Mouse (Mus musculus) kidney, postnatal 0 days (tissue): ENCODE data around the gene Zdhhc15. TPM values are rescaled to one million over a fixed set of nuclear protein-coding genes. Genes with fewer than 3 reads are reported as not detected.
"Not testable (repeated sequence)": the region's sequence is repeated elsewhere in the genome, so short reads cannot be mapped to it uniquely, and the experiment has no call there.

Source experiments
- ATAC-seq: fragments of 200-750 bp; cut with Nextera tagmentation; replicated peaks from 2 replicates; pipeline ENCODE4 v1.8.0; 2017; ENCODE audit warnings: low read depth, moderate number of reproducible peaks, moderate TSS enrichment, moderate library complexity; ENCODE audit not compliant: low FRiP score
- DNase-seq: peaks from one replicate; pipeline ENCODE4 v3.0.0-alpha.2; 2016; ENCODE audit warnings: low spot score
- H3K27ac ChIP-seq: fragments of 300-500 bp; sonication (generic); 2 replicates; pipeline ENCODE4 v1.5.1; 2014; ENCODE audit warnings: mild to moderate bottlenecking
- H3K27me3 ChIP-seq: fragments of 300-500 bp; sonication (generic); 2 replicates; pipeline ENCODE4 v1.6.1; 2014; ENCODE audit warnings: low read length, mixed read lengths; ENCODE audit not compliant: insufficient read depth
- H3K36me3 ChIP-seq: fragments of 300-500 bp; sonication (generic); 2 replicates; pipeline ENCODE4 v1.6.1; 2014; ENCODE audit warnings: low read length, mixed read lengths; ENCODE audit not compliant: insufficient read depth
- H3K4me1 ChIP-seq: fragments of 300-500 bp; sonication (generic); replicated peaks from 2 replicates; pipeline ENCODE4 v1.6.1; 2014; ENCODE audit warnings: antibody characterized with exemption, low read length, mixed read lengths; ENCODE audit not compliant: insufficient read depth
- H3K4me2 ChIP-seq: fragments of 300-500 bp; sonication (generic); 2 replicates; pipeline ENCODE4 v1.6.1; 2014; ENCODE audit warnings: mild to moderate bottlenecking, low read length, moderate library complexity, mixed read lengths
- H3K4me3 ChIP-seq: fragments of 300-500 bp; sonication (generic); replicated peaks from 2 replicates; pipeline ENCODE4 v1.5.1; 2014; ENCODE audit warnings: low read depth, low read length
- H3K9ac ChIP-seq: fragments of 300-500 bp; sonication (generic); 2 replicates; pipeline ENCODE4 v1.6.1; 2014; ENCODE audit warnings: low read depth, low read length
- H3K9me3 ChIP-seq: fragments of 300-500 bp; sonication (generic); replicated peaks from 2 replicates; pipeline ENCODE4 v1.6.1; 2016; ENCODE audit warnings: low read length, inconsistent platforms, mixed read lengths
- CTCF ChIP-seq: IDR thresholded peaks from 2 replicates; pipeline ENCODE4 v1.5.1; 2016; ENCODE audit warnings: antibody characterized with exemption, low read depth, mild to moderate bottlenecking, moderate library complexity
- WGBS: fragments of 180-500 bp; shearing (Covaris S2); extraction: QIAGEN DNeasy Blood & Tissue Kit; methylation state at CpG from one replicate; pipeline ENCODE4 v1.1.7; 2014; 5-methylcytosine and 5-hydroxymethylcytosine counted together
- polyA plus RNA-seq: library from polyadenylated mRNA; unstranded; fragments of >200 nt; fragmentation: Nextera tagmentation; extraction: Ambion mirVana; gene quantifications from 2 replicates; pipeline ENCODE4 v1.2.1, GENCODE M21; 2015

The Zdhhc15 gene
- 6.2 and 6.5 TPM in 2 replicates for polyA plus RNA-seq

DNA sequence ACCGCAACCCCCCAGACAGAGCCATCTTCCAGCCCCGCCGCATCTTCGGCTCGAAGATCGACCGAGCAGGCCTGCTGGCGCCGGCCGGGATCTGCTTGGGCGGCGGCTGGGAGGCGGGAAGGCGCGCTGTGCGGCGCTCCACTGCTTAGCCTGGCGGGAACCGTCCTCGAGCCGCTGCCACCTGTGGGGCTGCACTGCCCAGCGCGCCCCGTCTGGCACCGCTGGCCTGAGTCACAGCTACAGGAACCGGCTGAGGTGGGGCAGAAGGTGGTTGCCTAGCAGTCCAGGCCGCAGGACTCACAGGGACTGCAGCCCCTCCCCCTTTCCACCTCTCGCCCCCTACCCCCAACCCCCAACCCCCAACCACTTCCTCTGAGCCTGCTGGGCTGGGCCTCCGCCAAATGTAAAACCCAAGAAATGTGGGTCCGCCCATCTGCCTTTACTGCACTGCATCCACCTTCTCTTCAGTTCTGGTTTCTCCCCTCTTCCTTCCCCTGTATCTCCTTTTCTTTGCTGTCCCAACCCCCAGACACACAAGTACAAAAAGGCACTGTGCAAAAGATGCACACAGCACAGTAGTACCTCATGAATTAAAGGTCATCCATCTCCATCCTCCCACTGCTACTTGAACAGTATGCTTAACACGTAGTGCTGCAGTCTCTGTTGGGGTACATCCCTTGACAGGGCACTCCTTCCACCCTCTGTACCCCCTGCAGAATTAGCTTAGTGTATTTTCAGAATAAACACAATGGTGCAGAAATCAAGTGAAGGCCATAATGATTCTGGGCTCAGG is at the start of gene Zdhhc15:
Zdhhc15 (minus strand) TSS at position 308 of the 793 bp plus-strand sequence.
- Histone ChIP-seq H3K4me1 (no peaks in the 10 kb centered on the region), H3K27ac (0 out of 2 replicates have a peak within 1 kb of the TSS, but pooled peaks have one; percentile 8), H3K9ac (peak within 1 kb of the TSS; percentile 62), H3K4me3 (peak within 1 kb of the TSS; percentile 52), H3K36me3 (no peaks in the 10 kb centered on the region), H3K4me2 (peak within 1 kb of the TSS; percentile 64), H3K27me3 (no peaks in the 10 kb centered on the region), H3K9me3 (no peaks in the 10 kb centered on the region)
- DNase-seq, result peak; percentile 72
- no peak for TF ChIP-seq CTCF
- ATAC-seq, result peak; percentile 95
- 20% methylated on average over 31 of the region's 31 CpGs for WGBS

DNA sequence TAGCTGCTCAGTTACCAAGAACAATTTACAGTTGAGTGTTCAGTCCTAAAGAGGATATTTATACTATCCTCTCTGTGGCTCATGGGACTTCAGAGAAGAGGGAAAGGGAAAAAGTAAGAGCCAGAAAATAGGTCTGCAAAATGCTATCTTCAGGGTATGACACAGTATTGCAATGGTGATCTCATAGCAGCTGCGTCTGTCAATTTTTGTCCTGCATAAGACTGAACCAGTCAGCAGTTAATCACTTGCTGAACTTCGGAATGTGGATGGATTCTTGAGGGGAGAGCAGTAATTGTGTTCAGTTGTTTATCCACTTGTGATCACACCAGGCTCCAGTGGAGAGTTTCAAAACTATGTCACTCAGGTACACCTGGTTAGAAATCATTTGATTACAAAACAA is 37.1 kb upstream of the Zdhhc15 start:
- Histone ChIP-seq H3K9ac (no peak overlapping the region), H3K36me3 (no peaks in the 10 kb centered on the region), H3K27ac (no peak overlapping the region), H3K9me3 (no peaks in the 10 kb centered on the region), H3K4me2 (no peak overlapping the region), H3K4me1 (no peaks in the 10 kb centered on the region), H3K27me3 (no peaks in the 10 kb centered on the region), H3K4me3 (no peak overlapping the region)
- 78% methylated on average over 2 of the region's 2 CpGs for WGBS
- DNase-seq (no peak), ATAC-seq (no peak)
- no peak for TF ChIP-seq CTCF

DNA sequence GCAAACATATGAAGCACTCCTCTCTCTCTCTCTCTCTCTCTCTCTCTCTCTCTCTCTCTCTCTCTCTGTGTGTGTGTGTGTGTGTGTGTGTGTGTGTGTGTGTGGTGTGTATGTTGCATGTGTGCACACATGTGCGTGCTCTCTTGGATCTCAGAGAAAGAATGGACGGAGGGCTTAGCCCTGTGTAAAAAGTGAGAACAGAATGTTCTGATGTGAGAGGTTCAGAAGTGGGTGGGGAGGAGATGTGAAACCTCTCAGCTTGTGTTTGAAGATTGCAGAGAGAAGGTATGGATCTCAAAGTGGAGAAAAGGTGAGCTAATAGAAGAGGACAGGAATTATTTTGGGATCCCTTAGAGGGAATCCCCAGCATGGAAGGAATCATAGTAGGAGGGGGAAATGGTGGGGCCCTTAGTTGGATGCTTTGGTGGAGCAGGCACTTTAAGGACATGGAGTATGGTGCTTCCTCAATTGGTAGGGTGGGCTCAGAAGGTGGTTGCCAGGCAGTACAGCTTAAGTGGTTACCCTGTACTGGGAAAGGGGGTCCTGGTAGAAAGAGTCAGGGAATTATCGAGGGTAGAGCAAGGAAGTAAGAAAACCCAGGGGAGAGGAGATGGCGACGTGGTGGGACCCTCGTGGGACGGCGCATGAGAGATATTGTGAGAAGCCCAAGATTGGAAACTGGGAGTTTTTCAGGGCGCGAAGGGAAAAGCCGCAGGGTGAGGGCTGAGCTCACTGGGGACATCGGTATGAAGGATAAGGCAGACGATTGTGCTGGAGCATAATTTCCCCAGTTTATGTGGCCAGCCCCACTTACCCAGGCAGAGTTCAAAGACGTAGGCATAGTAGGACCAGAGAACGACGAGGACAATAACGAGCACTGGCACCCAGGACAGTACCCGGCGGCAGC is 761 bp downstream of the Zdhhc15 start:
- WGBS, result 30% methylated on average over 17 of the region's 19 CpGs
- no peaks in the 10 kb centered on the region for H3K4me1 ChIP-seq
- no peaks in the 10 kb centered on the region for H3K27me3 ChIP-seq
- no peaks in the 10 kb centered on the region for H3K9me3 ChIP-seq
- DNase-seq (no peak), ATAC-seq (0 out of 2 replicates have a peak, but pooled peaks have one; percentile 8)
- 0 out of 2 replicates have a peak overlapping the region, but pooled peaks have one; percentile 8 for H3K27ac ChIP-seq
- TF ChIP-seq CTCF, result no peak
- peak overlapping the region; percentile 62 for H3K9ac ChIP-seq
- no peaks in the 10 kb centered on the region for H3K36me3 ChIP-seq
- peak overlapping the region; percentile 52 for H3K4me3 ChIP-seq
- H3K4me2 ChIP-seq, result peak overlapping the region; percentile 64

DNA sequence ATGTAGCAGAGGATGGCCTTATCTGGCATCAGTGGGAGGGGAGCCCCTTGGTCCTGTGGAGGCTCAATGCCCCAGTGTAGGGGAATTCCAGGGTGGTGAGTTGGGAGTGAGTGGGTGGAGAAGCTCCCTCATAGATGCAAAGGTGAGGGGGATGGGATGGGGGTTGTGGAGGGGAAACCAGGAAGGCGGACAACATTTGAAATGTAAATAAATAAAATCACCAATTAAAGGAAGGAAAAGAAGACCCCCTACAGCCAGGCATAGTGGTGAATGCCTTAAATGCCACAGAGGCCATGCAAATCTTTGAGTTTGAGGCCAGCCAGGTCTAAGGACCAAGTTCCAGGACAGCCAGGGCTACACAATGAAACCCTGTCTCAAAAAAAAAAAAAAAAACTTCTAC is 13.9 kb downstream of the Zdhhc15 start:
- no peaks in the 10 kb centered on the region for H3K4me1 ChIP-seq
- H3K9me3 ChIP-seq, result no peaks in the 10 kb centered on the region
- H3K36me3 ChIP-seq, result no peaks in the 10 kb centered on the region
- no peaks in the 10 kb centered on the region for H3K27me3 ChIP-seq
- H3K9ac ChIP-seq, result no peak overlapping the region
- H3K4me2 ChIP-seq, result no peak overlapping the region
- no peak overlapping the region for H3K27ac ChIP-seq
- DNase-seq, result no peak
- no peak for ATAC-seq
- WGBS, result 79% methylated on average over 1 of the region's 1 CpGs
- no peak for TF ChIP-seq CTCF
- H3K4me3 ChIP-seq, result no peak overlapping the region

DNA sequence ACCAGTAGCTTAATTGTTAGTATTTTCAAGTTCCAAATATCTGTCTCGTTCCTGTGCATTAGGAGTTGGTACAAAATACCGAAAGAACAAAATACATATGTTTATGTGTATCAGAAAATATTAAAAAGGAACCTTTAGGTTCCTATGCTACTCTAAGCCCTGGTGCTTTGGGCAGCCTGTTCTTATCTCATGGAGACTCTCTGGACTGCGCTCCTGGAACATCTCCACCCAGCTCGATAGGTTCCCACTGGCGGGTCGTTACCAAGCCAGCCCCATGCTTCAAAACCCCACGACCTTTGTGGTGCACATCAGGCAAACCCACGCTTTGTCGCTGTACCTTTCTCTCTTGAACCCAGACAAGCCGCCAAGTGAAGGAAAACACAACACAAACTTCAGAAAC is 58.3 kb downstream of the Zdhhc15 start:
- WGBS, result 88% methylated on average over 10 of the region's 10 CpGs
- Histone ChIP-seq H3K27ac (no peak overlapping the region), H3K9me3 (no peaks in the 10 kb centered on the region), H3K4me3 (no peak overlapping the region), H3K4me1 (no peaks in the 10 kb centered on the region), H3K4me2 (no peak overlapping the region), H3K9ac (no peak overlapping the region), H3K36me3 (no peaks in the 10 kb centered on the region), H3K27me3 (no peaks in the 10 kb centered on the region)
- no peak for DNase-seq
- TF ChIP-seq CTCF, result no peak
- ATAC-seq, result no peak

DNA sequence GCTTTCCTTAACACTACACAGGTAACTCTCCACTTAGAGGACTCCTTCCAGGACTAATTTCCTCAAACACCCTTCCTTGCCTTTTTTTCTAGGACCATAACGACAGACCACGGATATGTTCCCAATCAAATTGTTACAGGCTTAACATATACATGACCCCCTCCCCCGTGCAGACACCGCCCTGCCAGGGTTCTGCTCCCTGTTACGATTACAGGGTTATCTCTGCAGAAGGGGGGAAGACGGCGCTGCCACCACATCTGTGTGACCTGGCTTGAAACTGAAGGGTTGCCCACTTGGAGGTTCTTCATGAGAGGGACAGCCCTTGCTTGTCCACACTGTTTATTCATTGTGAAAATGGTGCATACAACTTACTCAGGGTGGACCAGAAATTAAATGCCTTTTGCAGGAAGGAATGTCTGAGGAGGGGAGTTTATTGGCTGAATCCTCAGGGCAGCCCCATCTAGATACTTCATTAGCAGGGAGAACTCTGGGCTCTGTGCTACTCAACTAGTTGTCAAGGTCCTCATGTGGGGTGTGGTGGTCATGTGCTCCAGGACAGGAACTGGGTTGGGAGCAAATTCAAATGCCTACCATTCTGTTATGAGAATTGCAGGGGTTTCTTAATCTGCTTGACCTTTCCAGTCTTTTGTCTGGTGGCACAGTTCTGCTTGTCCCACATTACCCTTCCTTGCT is 67.0 kb downstream of the Zdhhc15 start:
- not testable (repeated sequence) for DNase-seq, H3K36me3 ChIP-seq, H3K4me1 ChIP-seq, H3K27me3 ChIP-seq, H3K9ac ChIP-seq, H3K4me3 ChIP-seq, ATAC-seq, H3K4me2 ChIP-seq, H3K27ac ChIP-seq, H3K9me3 ChIP-seq
- 77% methylated on average over 2 of the region's 7 CpGs for WGBS

DNA sequence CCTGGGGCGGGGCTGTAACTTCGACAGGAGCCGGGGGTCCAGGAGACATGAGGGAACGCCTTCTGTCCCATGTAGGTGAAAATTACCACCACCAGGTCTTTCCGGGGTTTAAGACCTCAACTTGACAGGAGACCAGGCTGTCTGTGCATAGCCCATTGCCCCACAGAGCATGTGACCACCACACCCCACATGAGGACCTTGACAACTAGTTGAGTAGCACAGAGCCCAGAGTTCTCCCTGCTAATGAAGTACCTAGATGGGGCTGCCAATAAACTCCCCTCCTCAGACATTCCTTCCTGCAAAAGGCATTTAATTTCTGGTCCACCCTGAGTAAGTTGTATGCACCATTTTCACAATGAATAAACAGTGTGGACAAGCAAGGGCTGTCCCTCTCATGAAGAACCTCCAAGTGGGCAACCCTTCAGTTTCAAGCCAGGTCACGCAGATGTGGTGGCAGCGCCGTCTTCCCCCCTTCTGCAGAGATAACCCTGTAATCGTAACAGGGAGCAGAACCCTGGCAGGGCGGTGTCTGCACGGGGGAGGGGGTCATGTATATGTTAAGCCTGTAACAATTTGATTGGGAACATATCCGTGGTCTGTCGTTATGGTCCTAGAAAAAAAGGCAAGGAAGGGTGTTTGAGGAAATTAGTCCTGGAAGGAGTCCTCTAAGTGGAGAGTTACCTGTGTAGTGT is 68.5 kb downstream of the Zdhhc15 start:
- not testable (repeated sequence) for ATAC-seq, H3K4me1 ChIP-seq, H3K9ac ChIP-seq, H3K4me3 ChIP-seq, H3K9me3 ChIP-seq, H3K36me3 ChIP-seq, H3K27ac ChIP-seq, DNase-seq, H3K4me2 ChIP-seq, H3K27me3 ChIP-seq
- 93% methylated on average over 8 of the region's 13 CpGs for WGBS
